Mouse (Mus musculus): ENCODE results near the gene Rnase9.

DNA sequence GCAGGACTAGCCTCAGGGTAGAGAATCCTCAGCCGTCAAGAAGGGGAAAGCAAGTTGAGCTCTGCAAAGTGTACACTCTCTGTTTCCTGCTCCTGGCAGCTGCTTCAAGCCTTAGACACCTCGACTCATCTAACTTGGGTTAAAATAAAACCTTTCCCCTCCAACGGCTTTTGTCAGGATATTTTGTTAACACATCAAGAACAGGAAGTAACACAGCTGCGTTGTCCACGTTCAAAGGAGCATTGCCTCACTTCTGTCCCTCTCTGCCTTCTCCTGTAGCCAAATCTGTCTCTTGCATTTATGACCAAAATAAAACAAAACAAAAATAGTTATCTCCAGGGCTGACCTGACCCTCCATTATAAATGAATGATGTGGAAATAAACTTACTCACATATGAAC lies 6.2 kb upstream of the Rnase9 start:
- TF ChIP-seq CTCF (IDR thresholded peaks at IDR 0.05; ENCODE audit: control insufficient read depth, insufficient read depth, low read length) = no peak
- TF ChIP-seq POLR2A (IDR thresholded peaks at IDR 0.05; ENCODE audit: borderline replicate concordance, control insufficient read depth, low read depth, low read length) = no peak

All from bone marrow, adult 2 months (tissue).